ENCODE assay signal across 28 mouse cellular contexts in the genomic region with DNA sequence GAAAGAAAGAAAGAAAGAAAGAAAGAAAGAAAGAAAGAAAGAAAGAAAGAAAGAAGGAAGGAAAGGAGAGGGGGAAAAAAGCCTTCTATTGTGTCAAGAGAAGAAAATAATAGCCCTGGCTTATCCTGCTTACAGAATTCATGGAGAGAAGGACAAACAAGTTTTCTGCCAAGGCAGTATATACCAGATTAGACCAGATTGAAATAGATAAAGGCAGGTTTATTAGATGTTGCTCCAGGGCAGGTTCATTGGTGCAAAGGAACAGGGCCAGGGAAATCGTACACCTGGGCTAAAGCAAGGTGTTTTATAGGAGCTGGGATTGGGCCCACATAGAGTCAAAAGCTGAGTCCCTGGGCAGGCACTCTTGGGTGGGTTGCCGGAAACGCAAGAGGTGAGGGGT.
"Had no signal": no experiment of that assay in that cellular context is flagged by ENCODE, and none has a peak within 500 bp of the region (broad histone marks: within the 10 kb centered on the region; RNA-seq: fewer than 3 reads in every experiment).

No protein-coding gene starts in this region.

- H3K27ac ChIP-seq: heart, embryonic 13.5 days; heart, embryonic 15.5 days; hindbrain, embryonic 10.5 days; hindbrain, embryonic 12.5 days; hindbrain, embryonic 14.5 days; intestine, embryonic 15.5 days; kidney, postnatal 0 days; layer of hippocampus, adult 2 months; left cerebral cortex, adult 2 months had no signal

- H3K36me3 ChIP-seq: heart, embryonic 12.5 days; heart, embryonic 13.5 days; heart, embryonic 15.5 days; hindbrain, embryonic 10.5 days; hindbrain, embryonic 12.5 days; hindbrain, embryonic 13.5 days; hindbrain, embryonic 15.5 days; intestine, embryonic 15.5 days; kidney, embryonic 15.5 days had no signal

- H3K27me3 ChIP-seq: heart, embryonic 12.5 days; heart, embryonic 13.5 days; heart, embryonic 15.5 days; hindbrain, embryonic 15.5 days; intestine, embryonic 15.5 days had no signal

- H3K9me3 ChIP-seq: heart, embryonic 12.5 days; heart, embryonic 13.5 days; heart, embryonic 15.5 days; hindbrain, embryonic 10.5 days; hindbrain, embryonic 12.5 days; hindbrain, embryonic 13.5 days; hindbrain, embryonic 15.5 days; intestine, embryonic 15.5 days; kidney, embryonic 15.5 days had no signal

- H3K4me3 ChIP-seq: heart, embryonic 12.5 days; heart, embryonic 13.5 days; heart, embryonic 15.5 days; hindbrain, embryonic 10.5 days; hindbrain, embryonic 12.5 days; hindbrain, embryonic 13.5 days; hindbrain, embryonic 15.5 days; intestine, embryonic 15.5 days; kidney, embryonic 15.5 days; layer of hippocampus, adult 2 months; left cerebral cortex, adult 2 months had no signal

- H3K4me1 ChIP-seq: heart, embryonic 12.5 days had no signal

- DNase-seq: heart, postnatal 10 days; heart, postnatal 14 days; heart, postnatal 36 days; heart, postnatal 4 days; kidney, adult 11 months; kidney, adult 18-20 months; kidney, adult 2 months; kidney, adult 8-10 months; kidney, adult 9 months; kidney, postnatal 10 days; kidney, postnatal 14 days; kidney, postnatal 25 days; kidney, postnatal 36 days; kidney, postnatal 4 days; layer of hippocampus, postnatal 36 days had no signal
